Mouse (Mus musculus) embryonic fibroblast, embryonic 13.5 days (primary cell): Measurements from ENCODE around the gene Gpr157. TPM values are rescaled to one million over a fixed set of nuclear protein-coding genes. Genes with fewer than 3 reads are reported as not detected.

Experiments used
- H3K27ac ChIP-seq: 2 replicates; pipeline ENCODE4 v1.5.1; 2012; ENCODE audit warnings: low read length, control low read depth, inconsistent platforms; ENCODE audit not compliant: insufficient read depth
- H3K4me1 ChIP-seq: 2 replicates; pipeline ENCODE4 v1.6.1; 2011; ENCODE audit warnings: low read length; ENCODE audit not compliant: control insufficient read depth, insufficient read depth
- H3K4me3 ChIP-seq: 2 replicates; pipeline ENCODE4 v1.5.1; 2011; ENCODE audit warnings: mild to moderate bottlenecking, control low read depth, low read length; ENCODE audit not compliant: insufficient read depth
- CTCF ChIP-seq: IDR thresholded peaks from 2 replicates; pipeline ENCODE4 v1.5.1; 2011; ENCODE audit warnings: mild to moderate bottlenecking, control low read depth, low read length, moderate library complexity, borderline replicate concordance; ENCODE audit not compliant: insufficient read depth
- POLR2A ChIP-seq: IDR thresholded peaks from 2 replicates; pipeline ENCODE4 v1.6.1; 2011; ENCODE audit warnings: low read depth, mild to moderate bottlenecking, control low read depth, low read length, moderate library complexity
- polyA plus RNA-seq: library from polyadenylated mRNA; stranded (reverse); fragments of >200 nt; gene quantifications from 2 replicates; pipeline ENCODE4 v1.2.4, GENCODE M21; 2011; ENCODE audit warnings: low read depth; ENCODE audit not compliant: missing spikeins, insufficient read length

The Gpr157 gene
- polyA plus RNA-seq, 1 experiment: 2.3 TPM

DNA sequence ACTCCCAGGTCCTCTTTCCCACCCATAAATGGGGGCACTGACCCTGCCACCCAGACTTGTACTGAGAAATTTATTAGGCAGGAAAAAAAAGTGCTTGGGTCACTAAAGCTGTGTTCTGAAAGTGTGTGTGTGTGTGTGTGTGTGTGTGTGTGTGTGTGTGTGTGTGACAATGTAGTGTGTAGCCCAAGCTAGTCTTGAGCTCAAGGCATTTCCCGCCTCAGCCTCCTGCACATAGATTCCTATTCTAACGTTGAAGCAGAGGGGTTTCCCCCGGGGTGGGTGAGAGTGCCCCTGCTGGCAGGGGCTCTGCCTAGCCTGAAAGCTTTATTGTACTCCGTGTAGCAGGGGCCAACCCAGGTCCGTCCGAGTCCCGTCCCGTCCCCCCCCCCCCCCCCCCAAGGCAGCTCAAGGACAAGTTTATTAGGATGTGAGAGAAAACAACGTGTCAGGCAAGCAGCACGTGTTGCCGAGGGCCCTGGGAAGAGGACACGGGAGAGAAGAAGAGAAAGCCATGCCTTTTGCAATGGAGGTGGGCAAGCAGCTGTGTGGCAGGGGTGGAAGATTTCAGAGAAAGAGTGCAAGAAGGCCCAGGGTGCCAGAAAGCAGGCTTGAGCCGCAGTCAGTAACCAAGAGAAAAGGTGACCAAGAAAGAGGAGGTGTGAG lies 37.5 kb upstream of the Gpr157 start:
- peak overlapping the region; percentile 72 for H3K4me3 ChIP-seq
- H3K27ac ChIP-seq: peak overlapping the region; percentile 89
- TF ChIP-seq POLR2A (0 out of 2 replicates have a peak, but pooled peaks have one; percentile 22), CTCF (no peak)
- H3K4me1 ChIP-seq: peaks cover 6% of the 10 kb centered on the region

DNA sequence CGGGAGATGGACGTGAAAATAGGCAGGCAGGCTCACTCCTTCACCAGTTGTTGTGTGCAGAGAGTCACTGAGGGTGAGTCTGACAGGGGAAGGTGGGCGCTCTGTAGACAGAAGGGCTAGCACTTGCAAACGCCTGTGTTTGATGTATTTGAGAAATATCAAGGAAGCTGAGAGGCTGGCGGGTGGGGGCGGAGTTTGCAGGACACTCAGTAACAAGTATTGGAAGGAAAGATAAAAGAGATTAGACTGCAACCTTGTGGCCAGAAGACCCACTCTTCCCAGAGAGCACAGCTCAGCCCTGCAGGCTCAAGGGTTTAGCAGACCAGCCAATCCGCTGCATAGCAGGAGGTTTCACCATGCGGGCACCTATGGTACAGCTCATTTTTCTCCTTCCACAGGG lies 35.7 kb upstream of the Gpr157 start:
- peak overlapping the region; percentile 2; the same call in 1 of the 2 replicates for H3K4me3 ChIP-seq
- TF ChIP-seq POLR2A: no peak
- TF ChIP-seq CTCF: no peak
- peaks cover 12% of the 10 kb centered on the region for H3K4me1 ChIP-seq
- no peak overlapping the region for H3K27ac ChIP-seq

DNA sequence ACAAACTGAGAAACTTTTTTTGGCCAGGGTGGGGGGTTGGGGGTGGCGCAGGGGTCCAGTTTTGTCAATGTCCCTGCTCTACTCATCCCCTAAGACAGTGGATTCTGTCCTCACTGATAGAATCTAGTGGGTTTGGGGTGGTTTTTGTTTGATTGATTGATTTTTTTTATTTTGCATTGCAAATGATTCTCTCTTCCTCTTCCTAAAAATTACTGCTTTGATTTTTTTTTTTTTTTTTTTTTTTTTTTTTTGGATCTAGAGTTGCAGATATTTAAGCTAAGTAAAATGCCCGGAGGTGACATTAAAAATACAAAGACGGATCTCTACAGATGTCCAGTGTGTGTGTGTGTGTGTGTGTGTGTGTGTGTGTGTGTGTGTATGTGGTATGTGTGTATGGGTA lies 34.8 kb upstream of the Gpr157 start:
- no peak for TF ChIP-seq CTCF
- no peak for TF ChIP-seq POLR2A

DNA sequence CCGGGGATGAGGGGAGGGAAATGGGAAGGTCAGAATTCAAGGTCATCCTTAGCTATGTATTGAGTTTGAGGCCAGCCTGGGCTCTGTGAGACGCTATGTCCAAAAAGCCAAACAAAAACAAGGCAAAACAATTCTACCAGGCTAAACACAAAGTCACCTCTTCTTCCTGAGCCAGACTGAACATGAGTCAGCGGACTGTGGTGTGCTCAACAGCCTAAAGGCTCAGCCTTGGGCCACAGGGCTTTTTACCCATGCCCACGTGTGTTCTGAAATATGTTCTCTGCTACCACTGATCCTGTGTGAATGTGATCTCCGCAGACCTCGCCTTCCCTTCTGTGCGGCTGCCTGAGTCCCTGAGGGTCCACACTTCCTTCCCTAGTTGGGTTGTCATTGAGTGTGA lies 31.0 kb upstream of the Gpr157 start:
- TF ChIP-seq CTCF (no peak), POLR2A (no peak)
- Histone ChIP-seq H3K27ac (no peak overlapping the region), H3K4me1 (peaks cover 31% of the 10 kb centered on the region)

More for the DNA sequence above, 34.8 kb upstream of the Gpr157 start:
- Histone ChIP-seq H3K4me1 (peaks cover 12% of the 10 kb centered on the region), H3K27ac (no peak overlapping the region), H3K4me3 (no peak overlapping the region)

DNA sequence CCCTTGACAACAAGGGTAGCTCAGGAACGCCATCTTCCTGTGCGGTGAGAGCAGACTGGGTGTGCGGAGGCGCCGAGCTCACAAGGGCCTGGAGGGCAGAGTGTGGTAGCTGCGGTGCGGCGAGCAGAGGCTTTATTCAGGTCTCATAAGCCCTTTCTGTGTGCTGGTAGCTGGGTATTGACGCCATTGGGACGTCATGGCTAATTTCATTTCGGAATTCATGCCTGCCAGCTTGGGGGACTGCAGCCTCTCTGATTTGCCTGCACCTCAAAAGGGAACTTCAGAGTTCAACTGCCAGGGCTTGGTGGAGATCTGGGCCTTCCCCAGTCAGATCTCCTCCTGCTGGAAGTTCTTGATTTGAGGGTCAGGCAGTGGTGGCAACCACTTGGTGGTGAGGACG lies 29.4 kb upstream of the Gpr157 start:
- H3K27ac ChIP-seq: no peak overlapping the region
- no peak overlapping the region for H3K4me3 ChIP-seq
- H3K4me1 ChIP-seq: peaks cover 31% of the 10 kb centered on the region
- no peak for TF ChIP-seq POLR2A
- TF ChIP-seq CTCF: no peak

More for the DNA sequence above, 31.0 kb upstream of the Gpr157 start:
- H3K4me3 ChIP-seq: no peak overlapping the region

DNA sequence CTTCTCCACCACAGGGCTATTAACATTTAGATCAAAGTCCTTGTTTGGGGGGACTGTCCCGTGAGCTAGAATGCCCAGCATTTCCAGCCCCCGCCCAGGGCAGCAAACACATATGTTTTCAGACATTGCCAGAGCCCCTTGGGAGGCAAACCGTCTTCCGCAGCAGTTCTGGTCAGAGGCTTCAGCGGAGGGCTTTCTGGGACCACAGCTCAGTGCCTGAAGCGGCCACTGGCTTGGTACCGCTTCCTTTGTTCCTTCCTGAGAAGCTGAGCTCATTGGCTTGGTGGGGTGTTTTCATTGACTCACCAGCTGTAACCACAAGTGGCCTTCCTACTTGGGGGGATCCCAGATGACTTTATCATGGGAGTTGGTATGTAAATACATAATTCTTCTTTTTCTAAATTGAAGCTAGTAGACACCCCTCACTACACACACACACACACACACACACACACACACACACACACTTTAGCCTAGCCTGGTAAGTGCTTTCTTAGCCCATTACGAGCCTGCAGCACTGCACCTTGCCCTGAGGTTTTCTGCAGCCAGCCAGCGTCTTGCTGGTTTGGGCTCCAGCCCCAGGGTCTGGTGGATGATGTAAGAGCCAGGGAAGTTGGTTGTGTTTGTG lies 27.2 kb upstream of the Gpr157 start:
- no peak overlapping the region for H3K4me3 ChIP-seq

DNA sequence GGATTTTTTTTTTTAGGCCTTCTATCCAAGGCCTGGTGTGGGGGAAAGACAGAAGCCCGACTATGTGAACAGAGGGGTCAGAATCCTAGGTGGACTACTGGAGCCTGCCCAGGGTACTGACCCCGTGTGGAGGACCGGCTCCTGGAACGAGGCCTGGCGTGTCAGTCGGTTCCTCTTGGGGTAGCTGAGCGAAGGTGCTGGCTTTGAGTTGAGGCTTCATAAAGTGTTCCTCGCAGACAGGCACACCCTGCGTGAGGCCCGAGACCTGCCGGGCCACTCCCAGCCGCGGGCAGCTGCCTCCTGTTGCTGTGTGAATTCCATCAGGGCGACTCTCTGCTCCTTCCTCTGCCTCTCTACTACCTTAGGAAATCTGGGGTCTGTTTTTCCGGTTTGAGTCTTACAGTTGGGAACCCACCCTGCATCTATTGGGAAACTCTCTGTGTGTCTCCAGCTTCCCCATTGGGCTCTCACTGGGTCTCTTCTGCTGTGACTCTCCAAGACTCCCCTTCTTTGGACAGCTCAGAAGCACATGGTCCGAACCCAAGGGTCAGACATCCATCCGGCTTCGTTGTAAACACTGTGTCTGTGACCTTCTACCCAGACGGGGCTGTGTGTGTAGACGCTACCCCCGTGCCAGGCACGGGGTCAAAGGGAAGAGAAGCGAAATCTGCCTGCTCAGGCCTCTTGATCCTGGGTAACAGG lies 26.5 kb upstream of the Gpr157 start:
- Histone ChIP-seq H3K4me3 (no peak overlapping the region), H3K4me1 (peaks cover 25% of the 10 kb centered on the region), H3K27ac (peak overlapping the region; percentile 86)
- TF ChIP-seq POLR2A (no peak), CTCF (no peak)

More for the DNA sequence above, 27.2 kb upstream of the Gpr157 start:
- TF ChIP-seq CTCF (no peak), POLR2A (no peak)
- H3K27ac ChIP-seq: peak overlapping the region; percentile 86
- peaks cover 25% of the 10 kb centered on the region for H3K4me1 ChIP-seq

DNA sequence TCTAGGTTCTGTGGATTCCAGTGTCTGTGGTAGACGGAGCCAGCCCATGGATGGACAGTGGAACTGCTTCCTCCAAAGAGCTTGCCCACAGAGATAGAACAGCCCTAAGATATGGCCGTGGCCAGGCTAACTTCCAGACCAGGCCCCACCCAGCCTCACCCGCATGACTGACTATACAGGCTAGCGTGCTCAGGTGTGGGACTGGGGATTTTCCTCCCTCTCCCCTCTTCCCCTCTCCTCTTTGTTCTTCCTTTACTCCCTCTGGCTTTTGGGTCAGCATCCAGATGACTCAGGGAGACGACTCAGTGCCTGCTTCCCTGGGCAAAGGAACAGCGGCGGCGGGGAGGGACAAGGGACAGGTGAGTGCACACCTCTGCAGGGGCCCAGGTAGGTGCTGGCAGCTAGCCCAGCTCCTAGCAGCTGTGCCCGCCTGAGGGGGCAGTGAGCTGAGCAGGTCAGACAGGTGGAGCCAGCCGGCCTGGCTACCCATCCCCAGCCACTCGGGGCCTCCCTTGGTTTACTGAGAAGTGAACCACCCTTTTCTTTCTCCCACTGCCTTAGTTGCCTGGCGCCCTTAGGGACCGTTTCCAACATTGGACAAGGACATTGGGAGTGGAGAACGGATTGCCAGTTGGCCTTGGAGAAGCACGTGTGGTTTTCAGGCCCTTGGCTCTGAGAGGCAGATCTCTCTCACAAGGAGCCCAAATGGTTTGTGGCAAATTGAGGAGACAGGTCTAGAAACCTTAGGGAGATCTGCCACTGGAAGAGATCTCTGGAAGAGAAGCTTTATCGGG lies 25.5 kb upstream of the Gpr157 start:
- Histone ChIP-seq H3K4me1 (peaks cover 19% of the 10 kb centered on the region), H3K27ac (no peak overlapping the region), H3K4me3 (no peak overlapping the region)
- TF ChIP-seq POLR2A (no peak), CTCF (no peak)

DNA sequence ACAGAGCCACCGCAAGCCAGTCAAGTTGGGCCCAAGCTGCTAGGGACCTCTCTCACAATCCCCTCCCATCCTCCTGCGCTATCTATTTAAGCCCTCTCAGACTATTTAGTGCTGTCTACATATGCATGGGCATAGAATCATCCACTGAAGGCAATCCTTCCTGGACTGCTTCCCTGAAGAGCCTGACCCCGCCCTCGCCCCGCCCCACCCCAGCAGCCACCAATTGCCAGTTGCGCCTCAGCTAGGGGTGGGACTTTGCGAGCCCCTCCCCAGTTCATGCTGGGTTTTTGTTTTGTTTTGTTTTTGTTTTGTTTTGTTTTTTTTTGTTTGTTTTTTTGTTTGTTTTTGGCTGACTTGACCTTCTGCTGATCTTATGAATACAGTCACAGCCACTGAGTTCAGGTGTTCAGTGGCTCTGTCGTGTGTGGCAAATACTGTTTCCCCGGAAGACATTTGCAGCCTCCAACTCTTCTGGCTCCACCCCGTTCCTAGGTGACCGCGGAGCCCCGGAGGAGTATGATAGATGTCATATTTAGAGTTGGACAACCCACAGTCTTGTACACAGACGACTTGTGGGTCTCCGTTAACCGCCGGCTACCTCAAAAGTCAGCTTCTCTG lies 20.4 kb upstream of the Gpr157 start:
- TF ChIP-seq POLR2A: no peak
- TF ChIP-seq CTCF: no peak
- H3K27ac ChIP-seq: no peak overlapping the region
- no peak overlapping the region for H3K4me3 ChIP-seq
- H3K4me1 ChIP-seq: peaks cover 4% of the 10 kb centered on the region
